Mouse (Mus musculus): ENCODE results near the gene Psmd13.
"Not testable (repeated sequence)": the region's sequence is repeated elsewhere in the genome, so short reads cannot be mapped to it uniquely, and the experiment has no call there.

Gene Psmd13

GRCm38 (mm10) chr7:140856785-140857549, 24.8 kb upstream of the Psmd13 start, which contains the start of gene Ric8a:
Gene Ric8a, plus strand, starts transcription at chr7:140856957.
- DNase-seq (ENCODE audit: inconsistent ontology term) = peak; percentile 94

GRCm38 (mm10) chr7:140857550-140858505, 23.9 kb upstream of the Psmd13 start, which contains the start of gene Bet1l:
Gene Bet1l, minus strand, starts transcription at chr7:140857577.
- DNase-seq (ENCODE audit: inconsistent ontology term) = peak; percentile 24

GRCm38 (mm10) chr7:140858746-140859145, 23.0 kb upstream of the Psmd13 start:
- no peak for DNase-seq (ENCODE audit: inconsistent ontology term)

GRCm38 (mm10) chr7:140859997-140860396, 21.8 kb upstream of the Psmd13 start:
- DNase-seq (ENCODE audit: inconsistent ontology term) = no peak

GRCm38 (mm10) chr7:140860728-140861127, 21.0 kb upstream of the Psmd13 start:
- DNase-seq (ENCODE audit: inconsistent ontology term) = no peak

GRCm38 (mm10) chr7:140864761-140865160, 17.0 kb upstream of the Psmd13 start:
- DNase-seq (ENCODE audit: inconsistent ontology term) = no peak

GRCm38 (mm10) chr7:140874224-140874623, 7.5 kb upstream of the Psmd13 start:
- DNase-seq (ENCODE audit: inconsistent ontology term) = no peak

- no peak for DNase-seq (ENCODE audit: inconsistent ontology term)
Measured at GRCm38 (mm10) chr7:140877364-140877763, 4.4 kb upstream of the Psmd13 start.

GRCm38 (mm10) chr7:140879355-140879754, 2.4 kb upstream of the Psmd13 start:
- DNase-seq (ENCODE audit: inconsistent ontology term) = no peak

- DNase-seq (ENCODE audit: inconsistent ontology term) = no peak
Measured at GRCm38 (mm10) chr7:140880419-140880818, 1.3 kb upstream of the Psmd13 start.

- no peak for DNase-seq (ENCODE audit: inconsistent ontology term)
Measured at GRCm38 (mm10) chr7:140880865-140881515, 778 bp upstream of the Psmd13 start.

- DNase-seq (ENCODE audit: inconsistent ontology term) = no peak
Measured at GRCm38 (mm10) chr7:140882469-140882803, 668 bp downstream of the Psmd13 start.

GRCm38 (mm10) chr7:140890636-140891035, 8.9 kb downstream of the Psmd13 start:
- not testable (repeated sequence) for DNase-seq (ENCODE audit: inconsistent ontology term)

- DNase-seq (ENCODE audit: inconsistent ontology term) = no peak
Measured at GRCm38 (mm10) chr7:140894031-140894430, 12.3 kb downstream of the Psmd13 start.

- DNase-seq (ENCODE audit: inconsistent ontology term) = no peak
Measured at GRCm38 (mm10) chr7:140894611-140895010, 12.8 kb downstream of the Psmd13 start.

GRCm38 (mm10) chr7:140897863-140898262, 16.1 kb downstream of the Psmd13 start:
- no peak for DNase-seq (ENCODE audit: inconsistent ontology term)

GRCm38 (mm10) chr7:140899121-140899520, 17.4 kb downstream of the Psmd13 start:
- DNase-seq (ENCODE audit: inconsistent ontology term) = no peak

GRCm38 (mm10) chr7:140900220-140900619, 18.5 kb downstream of the Psmd13 start, which contains the start of gene Cox8b:
Gene Cox8b, minus strand, starts transcription at chr7:140900446.
- no peak for DNase-seq (ENCODE audit: inconsistent ontology term)

- DNase-seq (ENCODE audit: inconsistent ontology term) = no peak
Measured at GRCm38 (mm10) chr7:140902036-140902875, 20.5 kb downstream of the Psmd13 start.

- peak; percentile 52 for DNase-seq (ENCODE audit: inconsistent ontology term)
Measured at GRCm38 (mm10) chr7:140903212-140903611, 21.4 kb downstream of the Psmd13 start.

- no peak for DNase-seq (ENCODE audit: inconsistent ontology term)
Measured at GRCm38 (mm10) chr7:140905642-140906081, 23.9 kb downstream of the Psmd13 start.
